Mouse (Mus musculus) stomach, embryonic 14.5 days (tissue): ENCODE data around the gene Ankrd39. TPM values are rescaled to one million over a fixed set of nuclear protein-coding genes. Genes with fewer than 3 reads are reported as not detected.

Source experiments
- ATAC-seq: fragments of 200-750 bp; cut with Nextera tagmentation; 2 replicates; pipeline ENCODE4 v1.8.0; 2017; ENCODE audit warnings: low read depth, moderate TSS enrichment; ENCODE audit not compliant: insufficient number of reproducible peaks, insufficient read depth, low FRiP score
- H3K27ac ChIP-seq: fragments of 300-500 bp; sonication (generic); 2 replicates; pipeline ENCODE4 v1.5.1; 2014; ENCODE audit warnings: mild to moderate bottlenecking, low read length, moderate library complexity, mixed read lengths
- H3K27me3 ChIP-seq: fragments of 300-500 bp; sonication (generic); 2 replicates; pipeline ENCODE4 v1.6.1; 2014; ENCODE audit warnings: low read length, control low read depth, mixed read lengths; ENCODE audit not compliant: control insufficient read depth, insufficient read depth
- H3K36me3 ChIP-seq: fragments of 300-500 bp; sonication (generic); 2 replicates; pipeline ENCODE4 v1.6.1; 2014; ENCODE audit warnings: mild to moderate bottlenecking, control low read depth, low read length, moderate library complexity, mixed read lengths; ENCODE audit not compliant: control insufficient read depth, insufficient read depth
- H3K4me1 ChIP-seq: fragments of 300-500 bp; sonication (generic); 2 replicates; pipeline ENCODE4 v1.6.1; 2014; ENCODE audit warnings: low read length, control low read depth, mixed read lengths; ENCODE audit not compliant: control insufficient read depth, insufficient read depth
- H3K4me2 ChIP-seq: fragments of 300-500 bp; sonication (generic); replicated peaks from 2 replicates; pipeline ENCODE4 v1.6.1; 2014; ENCODE audit warnings: low read depth, low read length, control low read depth
- H3K4me3 ChIP-seq: fragments of 300-500 bp; sonication (generic); 2 replicates; pipeline ENCODE4 v1.5.1; 2014; ENCODE audit warnings: low read depth, low read length, control low read depth
- H3K9ac ChIP-seq: fragments of 300-500 bp; sonication (generic); replicated peaks from 2 replicates; pipeline ENCODE4 v1.6.1; 2014; ENCODE audit warnings: low read depth, mild to moderate bottlenecking, control low read depth, low read length, moderate library complexity, mixed read lengths
- H3K9me3 ChIP-seq: fragments of 300-500 bp; sonication (generic); 2 replicates; pipeline ENCODE4 v1.6.1; 2016; ENCODE audit warnings: low read depth, low read length, control low read depth; ENCODE audit not compliant: control insufficient read depth
- WGBS: fragments of 180-500 bp; shearing (Covaris S2); extraction: QIAGEN DNeasy Blood & Tissue Kit; methylation state at CpG from one replicate; pipeline ENCODE4 v1.1.7; 2014; 5-methylcytosine and 5-hydroxymethylcytosine counted together
- polyA plus RNA-seq: library from polyadenylated mRNA; unstranded; fragments of >200 nt; fragmentation: Nextera tagmentation; extraction: Ambion mirVana; gene quantifications from 2 replicates; pipeline ENCODE4 v1.2.1, GENCODE M21; 2014

Gene Ankrd39
- polyA plus RNA-seq: 26.2 and 30.4 TPM in 2 replicates

DNA sequence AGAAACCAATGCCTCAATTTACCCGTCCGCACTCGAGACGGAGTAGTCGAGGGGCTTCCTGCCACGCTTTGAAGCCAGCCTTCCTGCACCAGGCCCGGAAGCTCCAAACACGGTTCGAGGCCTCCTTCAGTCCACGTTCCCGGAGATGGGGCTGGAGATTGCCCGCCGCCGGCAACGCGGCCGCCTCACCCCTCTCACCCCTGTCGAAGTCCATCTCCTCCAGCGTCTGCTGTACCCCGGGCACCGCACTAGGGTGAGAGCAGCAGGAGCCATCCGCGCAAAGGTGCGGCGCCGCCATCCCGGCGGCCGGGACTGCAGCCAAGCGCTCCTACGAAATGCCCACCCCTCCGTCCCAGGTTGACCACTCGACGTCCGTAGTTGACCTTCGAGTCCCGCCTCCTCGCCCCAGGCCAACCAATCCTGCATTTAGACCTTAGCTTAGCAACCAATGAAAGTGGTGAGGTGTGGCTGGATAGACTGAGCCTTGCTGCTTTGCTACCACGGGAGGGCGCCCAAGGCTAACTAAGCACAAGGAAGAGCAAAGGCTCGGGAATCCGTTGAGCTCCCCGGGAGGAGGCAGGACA lies at the start of gene Ankrd39:
Gene Ankrd39, minus strand, starts transcription at position 558 of the 584 bp plus-strand sequence.
- Histone ChIP-seq H3K36me3 (peaks cover 35% of the 10 kb centered on the region), H3K4me1 (peaks cover 33% of the 10 kb centered on the region; the same call in 1 of the 2 replicates), H3K27me3 (no peaks in the 10 kb centered on the region), H3K9ac (peak within 1 kb of the TSS; percentile 43; the same call in 1 of the 2 replicates), H3K9me3 (no peaks in the 10 kb centered on the region), H3K4me3 (peak within 1 kb of the TSS; percentile 62), H3K27ac (peak within 1 kb of the TSS; percentile 79; the same call in 1 of the 2 replicates), H3K4me2 (peak within 1 kb of the TSS; percentile 80)
- ATAC-seq: peak; percentile 97
- WGBS: under 1% methylated on average over 43 of the region's 43 CpGs

DNA sequence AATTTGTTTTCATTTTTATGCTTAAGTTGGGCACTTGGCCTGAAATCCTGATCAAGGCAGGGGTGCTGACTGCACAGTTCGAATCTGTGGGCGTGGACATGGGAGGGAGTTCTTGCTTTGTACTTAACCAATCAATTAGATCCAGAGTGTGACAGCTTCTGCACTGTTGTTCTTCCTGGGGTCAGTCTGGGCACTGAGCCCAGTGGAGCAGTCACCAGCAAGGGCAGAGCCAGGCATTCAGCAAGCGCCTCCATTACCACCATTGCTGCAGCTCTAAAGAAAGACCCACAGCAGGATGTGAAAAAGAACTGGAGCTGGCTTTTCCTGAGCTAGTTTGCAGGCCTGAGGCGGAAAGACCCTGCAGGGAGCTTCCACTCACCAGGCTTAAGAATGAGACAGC lies 48.9 kb upstream of the Ankrd39 start:
- H3K36me3 ChIP-seq: no peaks in the 10 kb centered on the region
- peaks cover 13% of the 10 kb centered on the region for H3K4me1 ChIP-seq
- H3K4me2 ChIP-seq: no peak overlapping the region
- H3K9me3 ChIP-seq: no peaks in the 10 kb centered on the region
- no peak overlapping the region for H3K4me3 ChIP-seq
- peak; percentile 64; the same call in 1 of the 2 replicates for ATAC-seq
- H3K27ac ChIP-seq: peak overlapping the region; percentile 71; the same call in 1 of the 2 replicates
- H3K9ac ChIP-seq: no peak overlapping the region
- 47% methylated on average over 4 of the region's 4 CpGs for WGBS
- no peaks in the 10 kb centered on the region for H3K27me3 ChIP-seq

DNA sequence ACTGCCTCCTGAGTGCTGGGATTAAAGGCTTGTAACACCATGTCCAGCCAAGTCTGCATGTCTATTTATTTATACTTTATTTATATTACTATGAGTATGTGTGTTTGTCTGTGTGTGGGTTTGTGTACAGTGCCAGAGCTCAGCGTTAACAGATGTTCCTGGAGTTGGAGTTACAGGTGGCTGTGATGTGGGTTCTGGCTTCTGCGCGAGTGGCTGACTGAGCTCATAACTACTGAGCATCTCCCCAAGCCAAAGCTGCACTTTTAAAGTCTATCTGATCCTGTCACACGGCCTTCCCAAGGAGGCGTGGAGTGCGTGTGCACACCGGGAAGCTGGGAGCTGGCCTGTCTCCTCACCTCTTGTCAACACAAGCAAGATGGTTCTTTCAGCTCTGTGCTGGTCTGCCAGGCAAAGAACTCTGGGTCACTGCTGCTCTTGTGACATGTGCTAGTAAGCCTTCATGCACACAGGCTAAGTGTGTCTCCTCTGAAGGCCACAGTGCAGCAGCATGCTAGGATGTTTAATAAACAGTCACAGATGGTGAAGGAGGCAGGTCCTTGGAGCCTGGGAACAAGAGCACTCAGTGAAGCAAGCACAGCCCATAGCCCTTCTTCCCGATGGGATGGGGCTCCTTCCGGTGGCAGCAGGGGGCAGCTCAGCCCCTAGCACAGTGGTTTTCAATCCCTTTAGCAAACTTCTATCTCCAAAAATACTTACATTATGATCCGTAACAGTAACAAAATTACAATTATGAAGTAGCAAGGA lies 48.1 kb upstream of the Ankrd39 start:
- 49% methylated on average over 10 of the region's 10 CpGs for WGBS
- Histone ChIP-seq H3K27me3 (no peaks in the 10 kb centered on the region), H3K4me1 (peaks cover 19% of the 10 kb centered on the region), H3K4me3 (no peak overlapping the region), H3K27ac (peak overlapping the region; percentile 71), H3K9ac (no peak overlapping the region), H3K4me2 (no peak overlapping the region), H3K36me3 (no peaks in the 10 kb centered on the region), H3K9me3 (no peaks in the 10 kb centered on the region)
- ATAC-seq: peak; percentile 30; the same call in 1 of the 2 replicates

DNA sequence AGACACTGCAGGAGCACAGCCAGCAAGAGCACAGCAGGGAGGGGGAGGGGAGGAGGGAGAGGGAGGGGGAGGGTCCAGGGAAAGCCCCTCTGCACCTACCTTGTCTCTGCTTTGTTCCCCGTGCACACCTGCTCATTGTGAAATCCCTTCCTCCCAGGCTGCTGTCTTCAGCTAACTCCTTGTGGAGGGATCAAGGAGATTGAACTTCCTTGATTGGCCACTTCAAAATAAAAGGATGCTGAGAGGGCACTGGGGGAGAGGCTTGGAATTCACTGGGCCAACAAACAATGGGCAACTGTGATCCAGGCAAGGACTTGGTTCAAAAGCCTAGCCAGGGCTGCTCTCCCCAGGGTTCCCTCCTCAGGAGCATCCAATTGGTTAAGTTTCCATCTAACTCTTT lies 45.9 kb upstream of the Ankrd39 start:
- Histone ChIP-seq H3K4me2 (no peak overlapping the region), H3K27ac (no peak overlapping the region), H3K4me1 (peaks cover 39% of the 10 kb centered on the region), H3K4me3 (no peak overlapping the region), H3K27me3 (no peaks in the 10 kb centered on the region), H3K9ac (no peak overlapping the region), H3K9me3 (no peaks in the 10 kb centered on the region), H3K36me3 (no peaks in the 10 kb centered on the region)
- 24% methylated on average over 1 of the region's 1 CpGs for WGBS
- no peak for ATAC-seq

- no peaks in the 10 kb centered on the region for H3K36me3 ChIP-seq
- 56% methylated on average over 2 of the region's 2 CpGs for WGBS
Measured at GRCm38 (mm10) chr1:36591408-36591807, 44.2 kb upstream of the Ankrd39 start.

GRCm38 (mm10) chr1:36590664-36591063 lies 43.4 kb upstream of the Ankrd39 start:
- no peaks in the 10 kb centered on the region for H3K36me3 ChIP-seq
- H3K4me1 ChIP-seq: peaks cover 38% of the 10 kb centered on the region
- H3K27me3 ChIP-seq: no peaks in the 10 kb centered on the region
- H3K9ac ChIP-seq: no peak overlapping the region
- H3K9me3 ChIP-seq: no peaks in the 10 kb centered on the region
- H3K4me2 ChIP-seq: no peak overlapping the region
- ATAC-seq: no peak
- 66% methylated on average over 9 of the region's 9 CpGs for WGBS
- H3K27ac ChIP-seq: peak overlapping the region; percentile 86; the same call in 1 of the 2 replicates
- no peak overlapping the region for H3K4me3 ChIP-seq

More at GRCm38 (mm10) chr1:36591408-36591807, 44.2 kb upstream of the Ankrd39 start:
- H3K4me2 ChIP-seq: no peak overlapping the region
- H3K27me3 ChIP-seq: no peaks in the 10 kb centered on the region
- no peaks in the 10 kb centered on the region for H3K9me3 ChIP-seq
- no peak overlapping the region for H3K27ac ChIP-seq
- peaks cover 45% of the 10 kb centered on the region for H3K4me1 ChIP-seq
- no peak overlapping the region for H3K4me3 ChIP-seq
- ATAC-seq: no peak
- no peak overlapping the region for H3K9ac ChIP-seq

DNA sequence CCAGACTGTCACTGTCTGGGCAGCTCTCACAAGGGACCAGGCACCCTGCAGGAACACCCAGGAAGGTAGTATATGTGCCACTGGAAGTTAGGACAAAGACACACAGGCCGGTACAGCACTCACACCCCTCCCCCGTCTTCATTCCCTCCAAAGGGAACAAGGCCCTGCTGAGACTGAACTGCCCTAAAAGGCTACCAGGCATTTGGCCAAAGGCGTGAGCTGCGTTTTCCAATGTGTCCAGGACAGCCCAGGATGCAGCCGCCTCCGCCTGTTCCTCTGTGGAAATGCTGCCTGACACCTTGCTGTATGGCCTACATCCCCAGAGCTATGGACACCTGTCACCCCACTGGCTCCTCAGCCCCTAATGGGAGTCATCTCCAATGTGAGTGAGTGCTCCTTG lies 42.2 kb upstream of the Ankrd39 start:
- no peak overlapping the region for H3K4me2 ChIP-seq
- peak overlapping the region; percentile 86 for H3K27ac ChIP-seq
- ATAC-seq: peak; percentile 18; the same call in 1 of the 2 replicates
- WGBS: 59% methylated on average over 6 of the region's 6 CpGs
- H3K9ac ChIP-seq: no peak overlapping the region
- peaks cover 32% of the 10 kb centered on the region for H3K4me1 ChIP-seq
- H3K27me3 ChIP-seq: no peaks in the 10 kb centered on the region
- no peaks in the 10 kb centered on the region for H3K36me3 ChIP-seq
- H3K4me3 ChIP-seq: no peak overlapping the region
- no peaks in the 10 kb centered on the region for H3K9me3 ChIP-seq

- peak; percentile 64 for ATAC-seq
- peaks cover 32% of the 10 kb centered on the region for H3K4me1 ChIP-seq
- no peaks in the 10 kb centered on the region for H3K36me3 ChIP-seq
- no peaks in the 10 kb centered on the region for H3K27me3 ChIP-seq
- WGBS: 60% methylated on average over 13 of the region's 13 CpGs
- H3K27ac ChIP-seq: peak overlapping the region; percentile 86
- H3K4me3 ChIP-seq: no peak overlapping the region
- H3K9ac ChIP-seq: no peak overlapping the region
- H3K9me3 ChIP-seq: no peaks in the 10 kb centered on the region
- 0 out of 2 replicates have a peak overlapping the region, but pooled peaks have one; percentile 10 for H3K4me2 ChIP-seq
Measured at GRCm38 (mm10) chr1:36588476-36589450, 41.5 kb upstream of the Ankrd39 start.
